Mouse (Mus musculus): ENCODE measurements around the gene Cacnb4. TPM values are rescaled to one million over a fixed set of nuclear protein-coding genes. Genes with fewer than 3 reads are reported as not detected.

Gene Cacnb4
- total and polyA plus RNA-seq, 3 experiments = 0.16 to 0.61 (median 0.29) TPM

- TF ChIP-seq POLR2A (IDR thresholded peaks at IDR 0.05; ENCODE audit: insufficient read depth, low read depth, low read length) (no peak), CTCF (IDR thresholded peaks at IDR 0.05) (no peak), EP300 (IDR thresholded peaks at IDR 0.05; ENCODE audit: insufficient read depth, low read depth, low read length) (no peak)
- 70% methylated on average over 7 of the region's 7 CpGs for WGBS
- no peaks in the 10 kb centered on the region for H3K4me1 ChIP-seq (ENCODE audit: control insufficient read depth, insufficient read depth, low read length)
- H3K79me2 ChIP-seq (replicated peaks; ENCODE audit: control insufficient read depth, insufficient read depth, low read length) = no peaks in the 10 kb centered on the region
- H3K4me3 ChIP-seq = no peak overlapping the region
- no peaks in the 10 kb centered on the region for H3K27me3 ChIP-seq (ENCODE audit: control insufficient read depth, insufficient read depth, low read length)
- no peaks in the 10 kb centered on the region for H3K36me3 ChIP-seq (ENCODE audit: control insufficient read depth, insufficient read depth, low read length)
- intact Hi-C loops (cut with DNase I) = no loop called here
- no peak overlapping the region for H3K27ac ChIP-seq
- no peak for DNase-seq
- H3K9ac ChIP-seq (ENCODE audit: low read depth, low read length) = no peak overlapping the region
These were observed 115.5 kb downstream of the Cacnb4 start for GRCm38 (mm10) chr2:52561137-52561536.

GRCm38 (mm10) chr2:52560266-52560665 lies 116.4 kb downstream of the Cacnb4 start:
- no peak overlapping the region for H3K9ac ChIP-seq (ENCODE audit: low read depth, low read length)
- TF ChIP-seq POLR2A (IDR thresholded peaks at IDR 0.05; ENCODE audit: insufficient read depth, low read depth, low read length) = no peak
- TF ChIP-seq EP300 (IDR thresholded peaks at IDR 0.05; ENCODE audit: insufficient read depth, low read depth, low read length) = no peak
- TF ChIP-seq CTCF (IDR thresholded peaks at IDR 0.05) = no peak
- no peaks in the 10 kb centered on the region for H3K36me3 ChIP-seq (ENCODE audit: control insufficient read depth, insufficient read depth, low read length)
- H3K79me2 ChIP-seq (replicated peaks; ENCODE audit: control insufficient read depth, insufficient read depth, low read length) = no peaks in the 10 kb centered on the region
- DNase-seq = no peak
- WGBS = 92% methylated on average over 2 of the region's 2 CpGs
- no peak overlapping the region for H3K4me3 ChIP-seq
- intact Hi-C loops (cut with DNase I) = no loop called here
- no peaks in the 10 kb centered on the region for H3K27me3 ChIP-seq (ENCODE audit: control insufficient read depth, insufficient read depth, low read length)
- no peak overlapping the region for H3K27ac ChIP-seq
- no peaks in the 10 kb centered on the region for H3K4me1 ChIP-seq (ENCODE audit: control insufficient read depth, insufficient read depth, low read length)

- H3K79me2 ChIP-seq (replicated peaks; ENCODE audit: control insufficient read depth, insufficient read depth, low read length) = no peaks in the 10 kb centered on the region
- H3K27ac ChIP-seq = peak overlapping the region; percentile 1; the same call in 1 of the 2 replicates
- 42% methylated on average over 8 of the region's 8 CpGs for WGBS
- TF ChIP-seq POLR2A (IDR thresholded peaks at IDR 0.05; ENCODE audit: insufficient read depth, low read depth, low read length) (peak; percentile 55), CTCF (IDR thresholded peaks at IDR 0.05) (no peak)
- H3K4me3 ChIP-seq = no peak overlapping the region
- intact Hi-C loops (cut with DNase I) = no loop called here
- peak in 1 of 2 experiments; percentile 39 for DNase-seq
- no peaks in the 10 kb centered on the region for H3K4me1 ChIP-seq (ENCODE audit: control insufficient read depth, insufficient read depth, low read length)
- H3K27me3 ChIP-seq (ENCODE audit: control insufficient read depth, insufficient read depth, low read length) = no peaks in the 10 kb centered on the region
- no peak overlapping the region for H3K9ac ChIP-seq (ENCODE audit: low read depth, low read length)
- no peaks in the 10 kb centered on the region for H3K36me3 ChIP-seq (ENCODE audit: control insufficient read depth, insufficient read depth, low read length)
These were observed 118.2 kb downstream of the Cacnb4 start for GRCm38 (mm10) chr2:52558411-52558810.

DNA sequence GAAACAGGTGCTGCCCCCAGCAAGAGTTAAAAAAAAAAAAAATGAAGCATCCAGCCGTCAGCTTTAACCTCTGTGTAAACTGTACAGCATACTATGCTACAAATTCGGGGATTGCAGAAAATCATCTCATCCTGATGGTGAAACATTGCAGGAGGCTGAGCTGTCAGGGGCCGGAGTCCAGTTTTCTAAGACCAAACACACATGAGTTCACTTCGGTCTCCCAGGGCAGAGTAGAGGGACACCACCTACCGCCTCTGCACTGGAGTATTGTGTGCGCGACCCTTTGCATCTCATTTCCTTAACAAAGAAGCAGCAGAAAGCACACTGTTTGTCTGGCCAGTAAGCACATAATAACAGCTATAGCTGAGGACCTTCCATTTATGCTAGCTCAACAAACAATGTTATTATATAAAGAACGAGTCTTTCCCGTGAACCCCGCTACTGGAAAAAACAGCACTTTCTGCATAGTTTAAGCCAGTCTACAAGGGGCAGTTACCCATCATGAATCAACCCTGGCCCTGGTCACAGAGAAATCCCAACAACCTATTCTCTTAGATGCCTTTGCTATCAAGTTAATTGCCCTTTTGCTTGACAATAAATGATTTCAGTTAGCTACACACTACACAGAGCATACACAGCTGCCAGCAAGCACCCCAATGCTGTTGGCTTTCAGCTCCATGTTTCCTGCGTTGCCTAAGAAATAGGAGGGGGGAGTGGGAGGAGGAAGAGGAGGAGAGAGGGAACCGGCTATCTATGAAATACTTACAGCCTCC lies 118.9 kb downstream of the Cacnb4 start:
- TF ChIP-seq EP300 (IDR thresholded peaks at IDR 0.05; ENCODE audit: insufficient read depth, low read depth, low read length) (no peak), POLR2A (IDR thresholded peaks at IDR 0.05; ENCODE audit: insufficient read depth, low read depth, low read length) (no peak), CTCF (IDR thresholded peaks at IDR 0.05) (no peak)
- Histone ChIP-seq H3K4me3 (0 out of 2 replicates have a peak overlapping the region, but pooled peaks have one; percentile 5), H3K27ac (peak overlapping the region; percentile 1; the same call in 1 of the 2 replicates), H3K79me2 (replicated peaks; ENCODE audit: control insufficient read depth, insufficient read depth, low read length) (no peaks in the 10 kb centered on the region), H3K4me1 (ENCODE audit: control insufficient read depth, insufficient read depth, low read length) (no peaks in the 10 kb centered on the region), H3K9ac (ENCODE audit: low read depth, low read length) (no peak overlapping the region), H3K36me3 (ENCODE audit: control insufficient read depth, insufficient read depth, low read length) (no peaks in the 10 kb centered on the region), H3K27me3 (ENCODE audit: control insufficient read depth, insufficient read depth, low read length) (no peaks in the 10 kb centered on the region)
- 70% methylated on average over 12 of the region's 12 CpGs for WGBS
- intact Hi-C loops (cut with DNase I) = loop anchor here (2.0 kb wide), 1 partner anchor 21 kb away; no protein-coding TSS in a partner anchor
- no peak for DNase-seq

DNA sequence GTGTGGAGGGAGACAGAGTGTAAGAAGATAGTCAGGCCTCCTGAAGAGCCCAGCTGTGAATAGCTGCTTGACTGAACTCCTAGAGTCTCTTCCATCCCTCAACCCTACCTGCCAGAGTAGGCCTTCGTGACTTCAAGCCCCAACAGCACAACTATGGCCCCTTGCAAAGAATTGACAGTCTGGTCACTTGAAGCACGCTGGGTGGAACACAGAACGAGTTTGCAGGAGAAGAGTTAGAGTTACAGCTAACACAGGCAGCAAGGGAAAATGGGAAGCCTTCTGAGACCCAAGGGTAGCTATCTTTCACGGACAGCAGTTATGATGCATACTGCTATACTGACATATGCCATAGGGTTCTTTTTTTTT lies 119.7 kb downstream of the Cacnb4 start:
- H3K36me3 ChIP-seq (ENCODE audit: control insufficient read depth, insufficient read depth, low read length) = no peaks in the 10 kb centered on the region
- no peak for TF ChIP-seq EP300 (IDR thresholded peaks at IDR 0.05; ENCODE audit: insufficient read depth, low read depth, low read length)
- no peak for TF ChIP-seq CTCF (IDR thresholded peaks at IDR 0.05)
- no peak for TF ChIP-seq POLR2A (IDR thresholded peaks at IDR 0.05; ENCODE audit: insufficient read depth, low read depth, low read length)
- H3K4me1 ChIP-seq (ENCODE audit: control insufficient read depth, insufficient read depth, low read length) = no peaks in the 10 kb centered on the region

DNA sequence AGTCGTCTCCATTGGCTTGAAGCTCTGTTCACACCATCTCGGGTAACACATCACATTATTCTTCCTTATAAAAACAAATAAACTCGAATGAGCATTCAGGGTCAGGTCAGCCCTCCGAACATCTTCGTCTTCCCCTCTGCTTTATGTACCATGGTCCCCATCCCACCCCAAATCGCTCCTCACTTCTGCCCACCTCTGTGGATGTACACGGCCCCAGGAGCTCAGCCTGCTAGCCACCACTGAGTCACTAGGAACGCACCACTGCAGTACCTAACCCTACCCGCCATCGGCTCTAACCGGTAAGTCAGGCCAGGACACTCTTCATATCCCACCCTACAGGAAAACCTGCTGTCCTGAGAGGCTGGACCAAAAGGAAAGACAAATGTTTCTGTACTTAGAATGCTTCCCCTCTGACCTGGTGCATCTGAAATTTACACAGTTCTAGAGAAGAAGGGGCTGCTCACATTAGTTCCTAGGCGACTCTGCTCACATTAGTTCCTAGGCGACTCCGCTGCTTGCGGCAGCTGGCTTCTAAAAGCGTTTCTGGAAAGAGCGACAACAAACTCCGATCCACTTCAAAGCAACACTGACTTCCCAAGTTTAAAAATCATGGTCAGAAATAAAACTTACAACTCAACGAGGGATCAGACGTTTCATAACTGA lies 120.2 kb downstream of the Cacnb4 start:
- intact Hi-C loops (cut with DNase I) = loop anchor here (2.0 kb wide), 1 partner anchor 20 kb away; no protein-coding TSS in a partner anchor
- Histone ChIP-seq H3K36me3 (ENCODE audit: control insufficient read depth, insufficient read depth, low read length) (no peaks in the 10 kb centered on the region), H3K4me3 (no peak overlapping the region), H3K79me2 (replicated peaks; ENCODE audit: control insufficient read depth, insufficient read depth, low read length) (no peaks in the 10 kb centered on the region), H3K9ac (ENCODE audit: low read depth, low read length) (no peak overlapping the region), H3K27me3 (ENCODE audit: control insufficient read depth, insufficient read depth, low read length) (no peaks in the 10 kb centered on the region), H3K4me1 (ENCODE audit: control insufficient read depth, insufficient read depth, low read length) (no peaks in the 10 kb centered on the region), H3K27ac (no peak overlapping the region)
- DNase-seq = no peak
- TF ChIP-seq POLR2A (IDR thresholded peaks at IDR 0.05; ENCODE audit: insufficient read depth, low read depth, low read length) = no peak
- WGBS = 82% methylated on average over 20 of the region's 20 CpGs

More for the DNA sequence above, 119.7 kb downstream of the Cacnb4 start:
- Histone ChIP-seq H3K4me3 (no peak overlapping the region), H3K9ac (ENCODE audit: low read depth, low read length) (no peak overlapping the region), H3K27ac (no peak overlapping the region), H3K79me2 (replicated peaks; ENCODE audit: control insufficient read depth, insufficient read depth, low read length) (no peaks in the 10 kb centered on the region), H3K27me3 (ENCODE audit: control insufficient read depth, insufficient read depth, low read length) (no peaks in the 10 kb centered on the region)
- no peak for DNase-seq
- WGBS = 88% methylated on average over 4 of the region's 4 CpGs
- intact Hi-C loops (cut with DNase I) = loop anchor here (2.0 kb wide), 1 partner anchor 20 kb away; no protein-coding TSS in a partner anchor

Measured in heart, adult 2 months (tissue).